Mouse (Mus musculus): ENCODE measurements around the gene Sfrp2.

Sfrp2 gene

DNA sequence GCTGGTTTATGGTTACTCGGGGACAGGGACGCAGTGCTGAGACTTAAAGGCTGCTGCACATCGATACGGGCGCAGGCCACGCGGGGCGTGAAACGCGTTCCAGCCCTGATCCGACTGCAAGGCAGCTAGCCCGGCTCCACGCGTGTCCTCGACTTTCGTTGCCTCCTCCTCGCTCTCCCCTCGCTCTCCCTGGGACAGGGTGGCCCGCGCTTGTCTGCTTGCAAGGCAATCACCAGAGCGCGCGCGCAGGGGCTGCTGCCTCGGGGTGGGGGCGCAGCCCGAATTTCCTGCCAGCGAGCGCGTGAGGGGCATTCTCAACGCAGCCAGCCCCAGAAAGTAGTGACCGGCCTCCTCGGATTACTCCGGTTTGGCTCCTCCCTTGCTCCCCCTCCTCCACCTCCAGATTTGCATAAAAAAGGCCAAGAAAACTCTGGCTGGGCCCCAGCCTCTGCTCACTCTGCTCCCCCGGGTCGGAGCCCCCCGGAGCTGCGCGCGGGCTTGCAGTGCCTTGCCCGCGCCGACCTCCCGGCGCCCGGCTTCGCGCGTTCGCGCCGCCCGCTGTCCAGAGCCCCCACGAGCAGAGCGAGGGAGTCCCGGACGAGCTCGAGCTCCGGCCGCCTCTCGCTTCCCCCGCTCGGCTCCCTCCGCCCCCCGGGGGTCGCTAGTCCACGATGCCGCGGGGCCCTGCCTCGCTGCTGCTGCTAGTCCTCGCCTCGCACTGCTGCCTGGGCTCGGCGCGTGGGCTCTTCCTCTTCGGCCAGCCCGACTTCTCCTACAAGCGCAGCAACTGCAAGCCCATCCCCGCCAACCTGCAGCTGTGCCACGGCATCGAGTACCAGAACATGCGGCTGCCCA is at the start of gene Sfrp2:
Gene Sfrp2 (plus strand): TSS at position 451 of the 855 bp plus-strand sequence.
- no peak for DNase-seq

DNA sequence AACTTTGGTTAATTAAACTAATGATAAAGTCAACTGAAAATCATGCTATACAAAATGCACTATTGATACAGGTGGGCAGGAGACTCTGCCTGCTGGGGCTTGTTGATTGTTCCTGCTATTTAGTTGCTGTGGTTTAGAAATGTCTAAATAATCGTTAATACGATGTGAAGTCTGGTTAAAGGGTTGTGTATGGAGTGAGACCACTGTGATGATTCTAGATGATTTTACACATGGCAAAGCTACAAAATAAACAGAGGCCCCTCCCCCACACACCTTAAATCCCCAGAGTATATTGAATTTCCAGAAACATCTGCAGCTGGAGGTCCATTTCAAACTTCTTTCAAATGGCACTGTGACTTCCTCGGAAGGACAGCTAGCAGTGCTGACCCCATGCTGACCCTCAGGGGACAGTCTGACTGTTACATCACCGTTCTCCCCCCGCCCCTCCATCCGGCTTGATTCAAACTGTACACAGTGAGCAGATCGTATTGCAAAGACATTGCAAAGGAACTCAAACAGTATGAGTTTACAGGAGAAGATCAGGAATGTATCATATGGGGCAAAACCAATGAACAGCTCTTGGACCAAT is 48.4 kb upstream of the Sfrp2 start:
- no peak for DNase-seq

DNA sequence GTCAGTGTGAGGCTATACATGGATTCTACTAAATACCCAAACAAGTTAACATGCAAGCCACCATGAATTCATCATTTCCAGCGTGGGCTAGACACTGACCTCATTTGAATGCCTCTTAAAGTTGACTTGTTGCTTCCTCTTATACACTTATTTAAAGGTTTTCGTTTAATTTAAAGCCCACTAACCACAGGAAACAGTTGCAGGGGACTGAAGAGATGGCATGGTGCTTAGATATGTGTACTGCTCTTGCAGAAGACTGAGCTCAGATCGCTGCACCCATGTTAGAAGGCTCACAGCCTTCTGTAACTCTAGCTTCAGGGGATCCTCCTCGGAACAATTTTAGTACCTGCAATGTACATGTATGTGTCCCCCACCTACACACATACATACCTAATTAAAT is 47.5 kb upstream of the Sfrp2 start:
- DNase-seq = no peak

DNA sequence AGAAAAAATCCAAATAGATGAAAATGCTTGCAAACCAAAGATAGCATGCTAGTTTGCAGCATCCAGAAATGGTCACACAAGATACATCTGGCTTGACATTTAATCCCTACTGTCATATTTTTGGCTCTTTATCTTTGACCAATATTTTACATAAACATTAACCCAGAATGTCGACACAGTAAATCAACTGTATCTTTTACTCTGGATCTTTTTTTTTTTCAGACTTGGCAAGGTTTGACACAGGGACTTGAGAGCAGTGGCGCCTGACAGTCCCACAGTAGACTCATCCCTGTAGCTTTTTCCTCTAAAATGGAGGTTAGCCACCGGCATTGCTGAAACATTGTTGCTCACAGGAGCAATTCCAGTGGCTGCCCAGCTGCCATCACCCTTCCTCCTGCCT is 37.9 kb upstream of the Sfrp2 start:
- no peak for DNase-seq

DNA sequence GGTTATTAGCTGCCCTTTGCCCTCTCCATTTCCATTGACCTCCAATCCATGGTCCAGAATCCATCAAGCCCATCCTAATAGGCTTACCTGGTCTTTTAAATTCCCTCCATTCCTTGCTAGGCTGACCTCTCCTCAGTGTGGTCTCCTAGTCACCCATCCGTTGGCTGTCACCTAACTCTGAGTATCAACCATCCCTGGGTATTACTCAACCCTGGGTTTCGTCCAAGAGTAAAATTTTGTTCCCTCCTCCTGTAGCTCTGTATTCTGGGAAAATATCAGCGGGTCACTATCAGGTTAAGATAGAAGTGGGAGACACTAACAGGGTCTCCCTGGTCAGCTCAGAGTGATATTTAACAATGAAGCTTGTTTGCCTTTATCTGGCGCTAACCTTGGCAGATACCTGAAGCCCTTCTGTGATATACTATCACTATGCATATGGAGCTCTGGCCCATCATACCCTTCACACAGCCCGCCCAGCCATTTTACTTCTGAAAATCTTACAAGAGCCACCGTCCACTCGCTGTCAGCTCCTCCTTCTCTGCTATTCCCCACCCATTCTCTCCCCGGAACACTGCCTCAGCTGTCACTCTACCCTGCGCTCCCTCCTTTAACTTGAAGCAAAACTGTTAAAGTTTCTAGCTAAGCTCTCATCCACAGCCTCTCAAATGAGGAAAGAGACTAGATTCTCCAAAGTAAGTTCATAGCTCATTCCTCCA is 37.3 kb upstream of the Sfrp2 start:
- no peak for DNase-seq

DNA sequence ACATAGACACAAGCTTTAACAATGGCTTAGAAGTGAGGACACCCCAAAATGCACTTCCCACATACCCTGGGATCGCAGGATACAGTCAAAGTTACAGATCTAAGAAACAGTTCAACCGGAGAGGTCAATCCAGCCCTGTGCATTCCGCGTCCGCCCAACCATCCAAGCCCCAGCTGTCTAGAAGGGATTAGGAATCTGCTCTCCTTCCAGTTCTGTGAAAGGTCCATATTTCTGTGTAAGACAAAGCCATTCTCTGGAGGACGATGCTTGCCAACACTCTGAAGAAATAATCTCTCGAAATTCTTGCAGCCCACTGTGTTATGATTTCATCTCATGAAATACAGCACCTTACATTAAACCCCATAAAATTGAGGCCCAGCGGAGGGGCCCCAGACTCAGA is 32.1 kb upstream of the Sfrp2 start:
- DNase-seq = no peak

DNA sequence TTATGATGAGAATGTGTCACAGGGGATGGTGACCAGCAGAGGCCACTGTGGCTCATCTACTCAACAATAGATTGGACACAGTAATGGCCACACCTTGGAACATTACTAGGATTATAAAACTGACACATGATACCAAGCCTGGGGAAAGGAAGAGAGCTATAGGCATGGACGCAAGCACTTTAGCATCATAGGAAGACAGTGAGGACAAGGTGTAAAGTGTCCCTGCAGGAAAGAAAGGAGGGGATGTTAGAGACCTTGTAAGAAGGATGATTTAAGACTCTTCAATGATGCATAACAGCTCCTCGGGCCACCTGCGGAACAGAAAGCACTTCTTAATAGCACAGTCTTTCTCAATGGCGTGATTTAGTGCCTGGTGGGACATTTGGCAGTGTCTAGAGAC is 29.1 kb upstream of the Sfrp2 start:
- no peak for DNase-seq

DNA sequence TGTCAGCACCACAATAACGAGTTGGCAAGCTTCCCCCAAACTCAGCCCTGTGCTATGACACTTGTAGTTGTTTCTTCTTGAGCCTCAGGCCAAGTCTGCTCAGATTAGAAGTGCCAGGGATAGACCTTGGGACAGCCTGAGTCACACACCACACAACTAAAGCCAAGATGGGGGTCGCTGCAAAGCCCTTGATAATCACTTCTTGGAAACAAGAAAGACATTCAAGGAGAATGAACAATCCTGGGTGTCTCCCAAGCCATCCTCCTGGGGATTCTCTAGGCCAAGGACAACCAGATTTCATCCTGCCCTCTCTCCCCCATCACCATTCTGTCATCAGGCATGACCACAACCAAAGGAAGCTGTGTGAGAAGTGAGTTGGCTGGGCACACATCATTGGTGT is 25.9 kb upstream of the Sfrp2 start:
- no peak for DNase-seq

DNA sequence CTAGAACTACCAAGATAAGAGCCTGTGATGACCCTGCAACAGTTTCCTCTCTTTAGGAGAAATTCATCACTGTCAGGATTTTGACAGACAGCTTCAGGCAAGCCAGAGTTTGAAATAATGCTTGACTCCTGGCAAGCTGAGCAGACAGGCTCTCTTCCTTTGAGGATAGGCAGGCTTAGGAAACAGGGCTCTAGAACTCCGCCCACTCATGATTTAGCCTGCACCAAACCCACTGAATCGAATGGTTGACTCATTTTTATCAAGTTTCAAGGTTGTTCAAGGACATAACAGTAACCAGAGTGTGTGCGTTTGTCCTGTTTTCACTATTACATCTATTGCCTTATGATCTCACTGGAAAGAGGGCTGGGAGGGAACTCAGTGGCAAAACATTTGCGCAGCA is 18.8 kb upstream of the Sfrp2 start:
- no peak for DNase-seq

DNA sequence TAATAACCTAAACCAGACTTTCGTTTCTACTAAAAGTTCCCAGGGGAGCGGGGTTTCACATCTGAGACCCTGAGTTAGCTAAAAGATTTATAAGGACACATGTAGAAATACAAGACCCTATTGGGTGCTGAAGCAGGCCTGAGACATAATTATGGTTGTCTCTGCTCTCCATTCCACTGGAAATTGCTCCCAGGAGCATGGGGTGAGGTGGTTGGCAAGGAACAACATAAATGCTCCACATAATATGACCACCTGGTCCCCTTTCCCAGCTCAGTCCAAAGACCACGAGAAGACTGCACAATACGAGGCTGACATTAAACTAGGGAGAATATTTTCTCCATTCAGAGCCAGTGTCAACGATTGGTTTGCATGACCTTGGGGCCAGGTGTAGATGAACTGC is 18.2 kb upstream of the Sfrp2 start:
- no peak for DNase-seq

DNA sequence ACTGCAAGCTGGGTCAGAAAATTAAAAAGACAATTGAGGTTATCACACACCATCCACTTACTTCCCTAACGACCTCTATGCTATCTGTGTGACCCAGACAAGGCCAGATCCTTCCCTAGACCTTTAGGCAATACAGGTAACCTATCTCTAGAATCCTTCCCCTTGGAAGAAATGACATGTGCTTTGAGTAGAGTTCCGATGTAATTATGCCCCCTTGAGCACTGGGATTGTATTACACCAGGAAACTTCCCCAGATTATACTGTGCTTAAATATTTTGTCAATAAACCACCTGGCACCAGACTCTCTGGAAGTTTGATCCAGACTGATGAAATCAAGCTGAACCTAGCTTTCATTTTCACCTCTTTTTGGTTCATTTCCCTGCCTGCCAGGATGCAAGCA is 14.5 kb upstream of the Sfrp2 start:
- no peak for DNase-seq

DNA sequence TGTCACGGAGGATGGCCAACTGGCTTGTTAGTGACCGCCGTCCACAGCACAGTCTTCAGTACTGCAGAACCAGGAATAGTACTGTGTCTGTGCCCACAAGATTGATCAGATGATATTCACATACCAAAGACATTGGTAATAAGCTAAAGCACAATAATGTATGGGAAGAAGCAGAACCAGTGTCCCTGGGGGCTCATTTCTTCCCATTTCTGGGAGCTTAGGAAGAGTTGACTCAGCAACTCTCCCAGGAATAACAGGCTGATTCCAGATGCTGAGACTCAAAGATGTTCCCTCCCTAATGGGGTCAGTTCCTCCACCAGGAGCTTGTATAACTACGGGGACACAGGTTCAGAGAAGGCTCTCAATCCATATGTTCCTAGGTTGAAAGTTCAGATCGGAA is 13.9 kb upstream of the Sfrp2 start:
- no peak for DNase-seq

DNA sequence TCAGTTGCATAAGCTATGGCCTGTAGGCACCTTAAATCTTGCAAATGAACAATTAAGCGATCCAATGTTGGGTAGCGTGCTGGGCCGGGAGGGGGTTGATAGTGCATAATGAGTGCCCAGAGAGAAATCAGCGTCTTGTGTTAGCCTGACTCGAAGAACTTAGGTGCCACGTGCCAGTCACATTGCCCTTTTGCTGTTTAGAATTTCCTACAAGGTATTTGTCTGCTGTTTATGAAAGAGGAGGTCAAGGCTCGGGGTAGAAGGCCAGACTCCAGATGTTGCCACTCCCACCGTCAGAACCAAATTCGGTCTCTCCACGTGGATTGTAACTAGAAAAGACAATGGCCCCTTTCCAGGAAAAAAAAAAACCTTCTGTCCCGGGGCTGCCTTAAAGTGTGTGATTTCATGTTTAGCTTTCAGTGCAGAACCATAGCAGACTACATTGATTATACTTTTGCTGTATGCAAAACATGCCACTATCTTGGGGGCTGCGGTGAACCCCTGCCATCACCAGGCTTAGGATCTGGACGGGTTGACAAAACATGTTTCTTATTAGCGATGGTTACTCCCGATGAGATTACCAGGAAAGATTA is 11.0 kb upstream of the Sfrp2 start:
- DNase-seq = no peak

DNA sequence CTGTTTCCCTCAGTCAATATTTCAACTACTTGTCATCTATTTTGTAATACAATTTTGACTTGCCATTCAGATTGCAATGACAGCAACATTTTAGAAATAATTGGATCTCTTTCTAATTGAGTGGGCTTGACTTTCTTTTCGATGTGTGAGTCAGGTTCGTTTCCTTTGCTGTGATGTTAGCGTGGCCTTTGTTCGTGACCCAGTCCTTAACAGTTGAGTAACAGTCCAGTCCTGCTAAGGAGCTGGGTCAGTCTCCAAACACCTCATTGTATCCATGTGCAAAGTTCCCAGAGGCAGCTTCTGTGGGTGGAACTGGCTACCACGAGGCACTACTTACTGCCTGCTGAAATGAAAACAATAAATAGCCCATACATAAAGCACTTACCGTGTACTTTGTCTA is 10.5 kb upstream of the Sfrp2 start:
- DNase-seq = no peak

DNA sequence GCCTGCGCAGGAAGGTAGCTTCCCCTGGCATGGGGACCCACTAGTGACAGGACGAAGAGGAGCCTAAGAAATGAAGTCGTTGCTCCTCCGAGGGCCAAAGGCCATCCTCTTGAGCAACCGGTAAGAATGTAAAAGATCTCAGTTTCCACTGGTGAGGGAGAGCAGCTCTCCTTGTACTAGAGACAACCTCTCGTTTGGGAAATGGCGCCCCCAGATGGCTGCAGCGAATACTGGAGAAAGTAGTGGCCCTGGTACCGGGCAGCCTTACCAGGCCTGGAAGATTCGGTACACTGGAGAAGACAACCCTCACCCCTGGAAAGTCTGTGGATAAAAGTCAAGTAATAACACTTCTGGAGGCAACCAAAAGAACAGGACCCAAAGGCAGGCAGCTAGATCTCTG is 3.8 kb upstream of the Sfrp2 start:
- no peak for DNase-seq

DNA sequence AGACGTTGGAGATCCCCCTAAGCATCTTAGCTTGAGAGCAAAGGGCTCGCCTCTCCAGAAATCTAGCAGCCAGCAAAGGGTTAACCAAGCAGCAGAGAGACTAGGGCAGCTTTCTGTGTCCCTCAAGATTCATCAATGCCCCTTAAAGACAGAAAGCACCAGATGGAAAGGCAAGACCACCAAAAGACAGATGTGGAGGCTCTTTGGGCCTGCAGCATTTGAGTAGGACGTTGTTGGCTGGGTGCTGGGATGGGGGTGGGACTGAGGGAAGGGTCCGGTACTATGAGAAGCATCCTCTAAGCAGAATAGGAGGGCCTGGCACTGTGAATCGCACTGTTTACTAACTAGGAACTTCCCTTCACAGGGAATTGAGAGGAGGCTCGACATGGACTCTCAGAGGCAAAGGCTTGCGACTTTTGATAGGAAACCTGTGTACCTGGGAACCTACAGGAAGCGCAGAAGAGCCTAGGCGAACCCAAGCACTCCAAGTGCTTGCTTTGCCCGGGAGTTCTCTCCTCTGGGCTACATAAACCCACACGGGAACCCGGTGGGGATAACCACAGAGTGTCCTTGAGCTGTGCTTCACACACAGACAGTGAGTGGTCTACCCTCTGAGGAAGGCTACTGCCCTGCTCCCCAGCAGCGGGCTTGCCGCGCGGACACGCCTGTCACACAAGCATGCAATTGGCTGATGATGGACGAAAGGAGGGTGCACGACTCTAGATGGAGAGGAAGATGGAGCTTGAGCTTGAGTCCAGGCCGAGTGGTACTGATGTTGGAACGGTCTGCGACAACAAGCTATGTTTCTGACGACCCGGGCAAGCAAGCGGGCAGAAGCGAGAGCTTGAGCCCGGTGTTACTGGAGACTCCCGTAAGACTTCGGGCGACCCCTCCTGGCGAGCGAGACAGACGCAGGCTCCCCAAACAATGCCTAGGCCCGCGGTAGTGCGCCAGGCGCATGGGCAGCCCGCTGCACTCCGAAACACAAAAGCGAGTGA is 2.3 kb upstream of the Sfrp2 start:
- peak; percentile 63 for DNase-seq

DNA sequence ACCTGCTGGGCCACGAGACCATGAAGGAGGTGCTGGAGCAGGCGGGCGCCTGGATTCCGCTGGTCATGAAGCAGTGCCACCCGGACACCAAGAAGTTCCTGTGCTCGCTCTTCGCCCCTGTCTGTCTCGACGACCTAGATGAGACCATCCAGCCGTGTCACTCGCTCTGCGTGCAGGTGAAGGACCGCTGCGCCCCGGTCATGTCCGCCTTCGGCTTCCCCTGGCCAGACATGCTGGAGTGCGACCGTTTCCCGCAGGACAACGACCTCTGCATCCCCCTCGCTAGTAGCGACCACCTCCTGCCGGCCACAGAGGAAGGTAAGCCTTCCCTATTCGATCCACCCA is 577 bp downstream of the Sfrp2 start:
- DNase-seq = no peak

DNA sequence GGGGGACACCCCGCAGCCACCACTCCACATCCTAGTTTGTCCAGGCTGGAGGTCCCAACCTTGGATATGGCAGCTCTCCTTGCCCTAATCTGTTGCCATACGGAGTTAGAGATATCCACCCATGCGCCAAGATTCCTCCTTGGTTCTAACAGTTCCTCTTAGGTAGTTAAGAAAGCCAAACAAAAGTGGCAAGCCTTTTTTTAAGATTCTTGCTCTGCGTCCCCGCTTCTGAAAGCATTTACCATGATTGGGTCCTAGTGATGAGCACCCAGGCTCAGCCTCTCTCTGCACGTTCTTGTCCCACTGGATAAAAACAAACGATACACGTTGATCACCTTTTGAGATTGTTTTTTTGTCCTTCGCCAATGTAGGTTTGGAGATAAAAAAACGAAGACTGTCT is 1.0 kb downstream of the Sfrp2 start:
- DNase-seq = no peak

DNA sequence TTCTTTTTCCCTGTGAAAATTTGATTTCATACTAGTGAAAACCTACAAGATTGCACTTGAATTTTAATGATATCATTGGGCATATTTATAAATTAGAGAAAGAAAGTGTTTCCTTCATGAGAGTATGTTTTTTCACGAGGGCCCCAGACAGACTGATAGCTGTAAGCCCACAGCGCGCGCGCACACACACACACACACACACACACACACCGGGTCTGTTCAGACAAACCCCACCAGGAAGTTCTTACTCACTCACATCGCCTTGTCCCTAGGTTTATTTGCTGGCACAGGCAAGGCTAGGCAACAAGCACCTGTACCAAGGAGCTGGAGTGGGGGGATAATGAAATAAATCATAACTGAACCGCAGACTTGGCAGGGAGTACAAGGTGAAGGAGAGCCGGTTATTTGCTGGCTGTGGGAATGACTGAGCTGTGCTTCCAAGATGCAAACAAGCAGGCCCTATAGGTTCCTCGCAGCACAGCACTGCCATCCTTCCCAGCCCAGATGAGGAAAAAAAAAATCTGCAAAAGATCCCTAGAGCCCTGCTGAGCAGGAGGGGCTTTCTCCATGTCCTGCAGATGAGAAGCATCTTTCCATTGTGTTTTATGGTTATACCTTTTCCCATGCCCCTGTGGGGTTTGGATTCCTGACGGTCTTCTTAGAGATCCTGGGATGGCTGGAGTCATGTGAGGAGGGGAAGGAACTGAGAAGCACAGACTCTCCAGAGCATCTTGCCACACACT is 2.3 kb downstream of the Sfrp2 start:
- DNase-seq = no peak

DNA sequence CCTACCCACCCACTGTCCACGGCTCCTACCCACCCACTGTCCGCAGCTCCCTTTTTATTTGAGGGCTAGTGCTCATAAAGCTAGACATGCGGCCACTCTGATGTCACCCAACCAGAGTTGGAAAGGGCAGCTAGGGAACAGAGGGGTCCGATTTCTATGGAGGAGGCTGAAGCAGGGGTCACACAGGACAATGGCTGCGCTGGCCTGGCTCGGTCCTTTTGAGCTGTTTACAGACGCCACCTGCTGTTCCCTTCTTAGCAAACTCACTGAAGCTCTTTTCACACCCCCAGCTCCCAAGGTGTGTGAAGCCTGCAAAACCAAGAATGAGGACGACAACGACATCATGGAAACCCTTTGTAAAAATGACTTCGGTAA is 2.9 kb downstream of the Sfrp2 start:
- DNase-seq = no peak

DNA sequence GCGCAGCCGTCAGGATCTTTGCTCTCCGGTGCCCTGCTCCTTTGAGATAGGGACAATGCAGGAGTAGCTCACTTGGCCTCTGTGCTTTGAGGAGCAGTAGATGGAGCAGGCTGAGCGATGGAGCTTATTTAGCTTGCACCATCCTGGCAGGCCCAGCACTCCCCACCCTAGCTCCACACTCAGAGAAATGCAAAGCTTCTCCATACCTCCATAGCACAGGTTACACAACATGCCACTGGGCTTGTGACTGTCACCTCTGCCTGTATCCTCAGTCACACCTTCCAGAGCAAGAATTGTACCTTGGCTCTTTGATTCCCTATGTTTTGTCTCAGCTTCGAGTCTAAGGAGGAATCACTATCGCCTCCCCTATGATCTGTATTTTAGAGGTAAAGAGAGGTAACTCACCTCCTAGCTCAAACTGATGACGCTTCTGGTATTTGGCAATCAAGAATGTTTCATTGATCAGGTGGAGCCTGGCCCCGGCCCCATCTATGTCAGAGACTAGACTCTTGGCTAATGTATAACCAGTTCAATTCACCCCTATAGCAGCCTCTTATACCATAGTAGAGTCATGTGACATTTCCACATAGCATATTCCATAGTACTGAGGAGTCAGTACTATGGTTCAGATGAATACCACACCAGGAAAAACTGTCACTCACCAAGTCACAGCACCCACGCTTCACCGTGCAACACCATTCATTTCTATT is 5.2 kb downstream of the Sfrp2 start:
- DNase-seq = no peak
